Mouse (Mus musculus) WW6 (cell line): Measurements from ENCODE around the gene Paqr3.

ENCODE experiments used
- DNase-seq: peaks from one replicate; pipeline ENCODE4 v3.0.0-alpha.2; 2013; ENCODE audit warnings: low read depth, low spot score

The Paqr3 gene

GRCm38 (mm10) chr5:97111207-97111910 lies at the start of gene Paqr3:
TSS of gene Paqr3 (minus strand) at chr5:97111596.
- DNase-seq, result peak; percentile 88

- no peak for DNase-seq
Measured at GRCm38 (mm10) chr5:97154688-97155087, 43.3 kb upstream of the Paqr3 start.

GRCm38 (mm10) chr5:97135331-97135730 lies 23.9 kb upstream of the Paqr3 start:
- no peak for DNase-seq

GRCm38 (mm10) chr5:97129589-97129988 lies 18.2 kb upstream of the Paqr3 start:
- no peak for DNase-seq

GRCm38 (mm10) chr5:97128242-97129226 lies 17.1 kb upstream of the Paqr3 start:
- DNase-seq, result peak; percentile 54

- no peak for DNase-seq
Measured at GRCm38 (mm10) chr5:97127284-97127683, 15.9 kb upstream of the Paqr3 start.

GRCm38 (mm10) chr5:97126005-97126404 lies 14.6 kb upstream of the Paqr3 start:
- DNase-seq, result peak; percentile 24

GRCm38 (mm10) chr5:97125459-97125970 lies 14.1 kb upstream of the Paqr3 start:
- no peak for DNase-seq

- no peak for DNase-seq
Measured at GRCm38 (mm10) chr5:97124977-97125376, 13.6 kb upstream of the Paqr3 start.

GRCm38 (mm10) chr5:97110697-97111096 lies 699 bp downstream of the Paqr3 start:
- DNase-seq, result no peak

GRCm38 (mm10) chr5:97110133-97110532 lies 1.3 kb downstream of the Paqr3 start:
- no peak for DNase-seq

GRCm38 (mm10) chr5:97108333-97108732 lies 3.1 kb downstream of the Paqr3 start:
- no peak for DNase-seq

GRCm38 (mm10) chr5:97099954-97100353 lies 11.4 kb downstream of the Paqr3 start:
- DNase-seq, result no peak

GRCm38 (mm10) chr5:97097631-97098041 lies 13.8 kb downstream of the Paqr3 start:
- no peak for DNase-seq

GRCm38 (mm10) chr5:97095335-97095734 lies 16.1 kb downstream of the Paqr3 start:
- DNase-seq, result no peak

- no peak for DNase-seq
Measured at GRCm38 (mm10) chr5:97092970-97093369, 18.4 kb downstream of the Paqr3 start.

- no peak for DNase-seq
Measured at GRCm38 (mm10) chr5:97090034-97090784, 21.2 kb downstream of the Paqr3 start.

GRCm38 (mm10) chr5:97089426-97089825 lies 22.0 kb downstream of the Paqr3 start:
- DNase-seq, result no peak

GRCm38 (mm10) chr5:97088231-97088630 lies 23.2 kb downstream of the Paqr3 start:
- DNase-seq, result no peak

- no peak for DNase-seq
Measured at GRCm38 (mm10) chr5:97087746-97088145, 23.6 kb downstream of the Paqr3 start.

- DNase-seq, result no peak
Measured at GRCm38 (mm10) chr5:97087030-97087630, 24.3 kb downstream of the Paqr3 start.
